Mouse (Mus musculus): ENCODE results near the gene Tspan4.
A peak's percentile ranks its signal among the peaks of the same experiment; 100 is the strongest.

Gene Tspan4

DNA sequence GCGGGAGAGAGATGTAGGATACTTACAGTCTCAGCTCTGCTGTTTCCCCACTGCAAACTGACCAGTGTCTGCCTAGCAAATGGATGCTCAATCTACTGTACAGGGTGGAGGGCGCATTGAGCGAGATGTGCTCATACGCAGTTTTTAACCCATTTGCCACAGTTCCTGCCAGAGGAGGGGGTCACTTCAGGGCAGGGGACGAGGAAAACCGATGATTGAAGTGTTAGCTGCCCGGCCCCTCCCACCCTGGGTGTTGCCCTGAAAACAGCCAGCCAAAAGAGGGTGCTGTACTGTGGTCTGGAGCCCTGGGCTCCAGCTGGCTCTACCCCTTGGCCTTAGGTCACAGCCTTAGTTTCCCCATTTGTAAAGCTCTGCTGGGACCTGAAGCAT is 1.9 kb downstream of the Tspan4 start:
- no peak for DNase-seq (ENCODE audit: low spot score in 2 of 2)

DNA sequence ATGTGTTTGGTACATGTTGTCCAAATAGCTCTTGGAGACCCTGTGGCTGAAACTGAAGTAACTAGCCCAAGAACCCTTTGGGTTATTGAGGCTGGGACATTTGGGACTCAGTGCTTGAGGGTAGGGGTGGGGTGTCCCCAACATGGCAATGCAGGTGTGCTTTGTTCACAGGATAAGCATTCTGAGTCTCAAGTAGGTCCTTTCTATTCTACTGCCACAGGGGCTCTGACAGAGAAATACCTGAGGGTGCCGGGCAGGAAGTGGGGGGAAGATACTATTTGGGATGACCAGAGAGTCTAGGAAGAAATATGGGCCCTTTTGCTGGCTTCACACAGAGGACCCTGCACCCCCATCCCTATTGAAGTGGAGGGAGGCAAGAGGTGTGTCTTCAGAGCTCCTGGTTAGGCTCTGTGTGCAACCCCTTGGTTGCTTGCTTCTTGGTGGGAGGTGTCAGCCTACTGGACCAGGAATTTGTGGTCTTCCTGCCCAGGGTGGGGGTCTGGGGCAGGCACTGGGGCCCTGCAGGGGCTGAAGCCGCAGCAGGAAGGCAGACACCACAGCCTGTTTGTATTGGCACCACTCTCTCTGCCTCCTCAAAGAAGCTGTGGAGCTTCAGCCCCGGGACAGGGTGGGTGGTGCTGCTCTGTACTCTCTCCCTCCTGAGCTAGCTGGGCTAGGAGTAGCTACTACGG is 2.7 kb downstream of the Tspan4 start:
- no peak for DNase-seq (ENCODE audit: low spot score in 2 of 2)

DNA sequence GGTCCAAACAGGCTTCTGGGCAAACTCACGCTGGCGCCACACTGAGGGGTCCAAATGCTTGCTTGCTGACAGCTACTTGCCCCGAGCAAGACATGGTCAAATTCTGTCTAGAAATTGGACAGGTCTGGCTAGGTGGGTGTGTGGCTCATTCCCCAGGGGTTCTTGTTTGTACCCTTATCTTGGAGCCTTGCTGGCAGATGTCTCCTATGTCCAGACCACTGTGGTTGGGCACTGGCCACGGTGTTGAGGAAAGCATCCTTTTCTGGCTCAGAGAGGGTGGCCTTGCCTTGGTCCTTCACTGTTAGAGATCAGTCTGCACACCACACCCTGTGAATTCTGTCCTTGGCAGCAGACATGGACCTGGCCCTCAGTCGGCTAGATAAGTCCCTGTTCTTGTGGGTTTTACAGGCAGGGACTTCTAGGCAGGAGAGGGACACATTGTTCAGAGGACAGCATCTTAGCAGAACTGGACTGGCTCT is 3.3 kb downstream of the Tspan4 start:
- no peak for DNase-seq (ENCODE audit: low spot score in 2 of 2)

DNA sequence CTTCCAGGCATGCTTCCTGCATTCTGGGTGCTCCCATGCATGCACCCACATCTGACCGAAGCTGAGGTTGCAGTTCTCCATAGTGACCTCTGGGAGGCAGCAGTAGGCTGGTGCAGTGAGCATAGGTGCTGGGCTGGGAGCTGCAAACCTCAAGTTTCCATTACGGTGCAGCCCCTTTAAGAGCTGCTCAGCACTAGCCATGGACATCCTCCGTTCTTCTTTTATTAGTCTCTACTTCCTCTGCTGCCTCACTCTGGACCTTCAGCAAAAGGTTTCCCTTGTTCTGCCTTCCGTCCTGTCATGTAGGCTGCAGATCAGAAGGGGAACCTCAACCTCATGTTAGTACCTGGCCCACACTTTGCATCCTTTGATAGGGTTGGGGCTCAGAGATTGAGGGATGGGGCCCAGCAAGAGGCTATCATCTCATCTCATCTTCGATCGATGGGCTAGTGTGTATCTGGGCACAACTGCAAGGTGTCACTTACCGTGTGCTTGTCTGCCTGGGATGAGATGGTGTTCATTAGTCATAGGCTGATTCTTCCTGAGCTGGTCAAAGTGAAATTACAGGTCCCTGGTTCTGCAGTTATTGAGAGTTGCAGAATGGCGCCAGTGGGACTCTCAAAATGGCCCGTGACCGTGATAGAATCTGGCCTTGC is 5.9 kb downstream of the Tspan4 start:
- peak; percentile 75 for DNase-seq (ENCODE audit: low spot score in 2 of 2)

DNA sequence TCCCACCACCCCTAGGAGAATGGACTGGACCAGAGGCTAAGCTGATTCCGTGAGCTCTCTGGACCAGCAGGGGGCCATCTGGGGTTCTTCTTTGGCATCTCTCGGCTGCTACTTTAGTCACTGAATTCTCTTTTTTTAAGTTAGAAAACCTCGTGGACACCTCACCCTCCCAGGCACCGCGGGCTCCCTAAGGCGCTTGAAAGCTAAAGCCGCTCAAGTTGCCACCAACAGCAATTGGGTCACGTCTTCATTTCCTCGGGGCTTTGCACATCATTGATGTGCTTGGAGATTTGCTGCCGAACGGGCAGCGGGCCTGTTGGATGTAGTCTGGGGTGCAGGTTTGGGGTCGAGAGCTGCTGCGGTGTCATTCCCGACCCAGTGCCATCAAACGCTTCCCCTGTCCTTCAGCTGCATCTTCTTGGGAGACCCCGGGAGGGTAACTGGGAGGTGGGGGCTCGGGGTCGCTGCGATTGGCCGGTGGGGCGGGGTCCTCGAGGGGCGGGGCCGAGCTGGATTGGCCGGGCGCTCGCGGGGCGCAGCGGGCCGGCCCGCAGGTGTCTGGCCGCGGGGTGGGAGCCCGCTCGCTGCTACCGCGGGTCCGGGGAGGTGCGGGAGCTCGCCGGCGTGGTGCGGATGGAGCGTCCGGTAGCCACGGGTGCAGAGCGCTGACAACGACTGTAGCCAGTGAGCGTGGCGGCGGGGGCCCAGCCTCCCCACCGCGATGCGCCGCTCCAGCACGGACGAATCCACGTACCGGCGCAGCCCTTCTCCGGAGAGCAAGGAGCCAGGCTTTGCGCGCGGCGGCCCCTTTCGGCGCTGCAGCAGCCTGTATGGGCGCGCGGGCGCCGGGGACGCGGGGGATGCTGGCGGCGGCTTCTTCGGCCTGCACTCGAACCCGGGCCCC is 6.7 kb downstream of the Tspan4 start:
- peak in 1 of 2 experiments; percentile 57 for DNase-seq (ENCODE audit: low spot score in 2 of 2)

DNA sequence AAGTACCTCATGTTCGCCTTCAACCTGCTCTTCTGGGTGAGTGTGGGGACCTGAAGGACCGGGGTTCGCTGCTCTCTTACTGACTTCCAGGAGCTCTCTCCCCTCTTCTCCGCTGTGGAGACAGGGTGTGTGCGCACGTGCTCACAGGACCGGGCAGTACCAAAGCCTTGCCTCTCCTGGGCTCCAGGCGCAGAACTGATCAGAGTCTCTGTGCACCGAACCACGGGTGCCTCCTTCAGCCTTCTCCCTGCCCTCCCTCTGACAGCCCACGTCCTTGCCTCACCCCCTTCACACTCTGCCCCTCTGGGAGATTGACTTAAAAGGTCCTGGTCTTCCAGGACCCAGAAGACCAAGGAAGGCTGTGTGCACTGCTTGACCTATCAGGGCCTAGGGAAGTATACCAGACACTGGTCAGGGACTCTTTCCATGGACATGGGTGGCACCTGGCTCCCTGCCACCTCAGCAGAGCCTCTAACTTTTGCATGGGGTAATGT is 7.5 kb downstream of the Tspan4 start:
- DNase-seq (ENCODE audit: low spot score in 2 of 2) = no peak

DNA sequence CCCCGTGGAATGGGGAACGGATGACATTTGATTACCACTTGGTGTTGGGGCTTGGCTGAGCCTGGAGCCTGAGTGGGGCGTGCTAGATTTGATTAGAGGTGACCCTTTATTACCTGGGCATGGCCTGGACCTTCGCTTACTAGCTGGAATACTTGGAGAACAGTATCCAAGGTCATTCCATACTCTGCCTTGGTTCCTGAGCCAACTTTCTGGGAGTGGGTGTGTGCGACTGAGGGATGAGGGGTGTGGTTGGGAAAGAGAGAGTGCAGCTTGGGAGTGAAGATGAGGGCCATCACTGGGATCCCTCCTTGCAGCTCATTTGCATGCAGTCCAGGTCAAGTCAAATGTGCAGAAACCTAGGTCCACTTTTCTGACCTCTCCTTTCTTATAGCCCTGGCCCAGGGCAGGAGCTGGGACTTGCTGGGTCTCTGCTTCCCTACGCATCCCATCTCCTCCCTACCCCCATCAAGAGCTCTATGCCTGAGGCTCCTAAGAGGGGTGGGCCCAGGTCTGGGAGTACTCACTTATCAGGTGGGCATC is 8.1 kb downstream of the Tspan4 start:
- no peak for DNase-seq (ENCODE audit: low spot score in 2 of 2)

DNA sequence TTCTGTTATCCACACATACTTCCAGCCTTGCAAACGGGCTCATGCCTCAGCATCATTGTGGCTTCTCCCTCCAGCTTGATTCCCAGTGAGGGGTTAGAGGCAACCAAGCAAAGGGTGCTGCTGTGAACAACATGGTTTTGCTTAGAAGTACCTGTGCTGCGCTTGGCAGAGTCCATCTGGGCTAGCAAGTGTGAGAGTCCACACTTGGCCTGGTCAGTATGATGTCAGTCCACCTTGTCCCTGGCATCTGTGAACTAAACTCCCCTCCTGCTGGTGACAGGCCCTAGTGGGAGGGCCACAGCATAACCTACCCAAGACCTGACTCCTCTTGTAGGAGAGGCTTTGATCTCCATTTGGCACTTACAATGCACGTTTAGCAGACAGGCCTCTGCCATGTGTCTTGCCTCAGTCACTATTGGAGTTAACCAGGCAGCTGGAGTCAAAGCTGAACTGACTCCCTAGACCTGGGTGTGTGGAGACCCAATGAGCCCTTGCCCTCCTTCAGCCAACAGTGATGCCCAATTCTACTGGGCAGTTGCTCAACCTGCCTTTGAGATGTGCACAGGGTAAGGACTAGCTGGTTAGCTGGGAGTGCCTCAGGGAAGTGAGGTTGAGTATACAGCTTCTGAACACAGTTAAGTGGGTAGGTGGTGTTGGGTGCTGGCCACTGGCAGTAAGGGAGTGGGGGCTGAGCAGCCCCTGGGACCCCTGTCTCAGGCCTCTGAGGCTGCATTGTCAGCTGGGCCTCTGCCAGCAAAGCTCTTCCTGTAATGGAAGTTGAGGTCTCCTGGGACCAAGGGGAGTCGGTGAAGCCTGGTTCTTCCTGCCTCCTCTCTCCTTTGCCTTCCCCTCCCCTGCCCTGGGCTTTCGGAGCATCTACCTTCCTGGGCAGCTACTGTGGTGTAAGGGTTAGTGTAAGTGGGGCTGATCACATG is 9.4 kb downstream of the Tspan4 start:
- DNase-seq (ENCODE audit: low spot score in 2 of 2) = no peak

DNA sequence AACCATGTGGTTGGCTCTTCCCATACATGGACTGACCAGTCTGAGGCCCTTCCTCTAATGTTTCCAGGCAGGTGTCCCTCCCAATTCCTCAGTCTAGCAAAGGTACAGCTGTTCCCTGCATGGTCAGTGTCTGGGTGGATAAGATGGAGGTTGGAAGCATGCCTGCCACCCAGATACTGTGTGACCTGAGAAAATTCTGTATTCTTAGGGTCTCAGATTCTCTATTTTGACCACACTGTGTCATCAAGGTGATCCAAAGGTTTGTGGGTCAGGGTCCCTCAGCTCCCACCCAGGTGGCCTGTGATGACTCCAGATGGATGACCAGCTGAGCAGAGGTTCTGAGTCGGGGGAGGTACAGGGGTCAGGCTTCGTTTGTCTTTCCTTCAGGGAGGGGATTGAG is 10.1 kb downstream of the Tspan4 start:
- DNase-seq (ENCODE audit: low spot score in 2 of 2) = no peak

DNA sequence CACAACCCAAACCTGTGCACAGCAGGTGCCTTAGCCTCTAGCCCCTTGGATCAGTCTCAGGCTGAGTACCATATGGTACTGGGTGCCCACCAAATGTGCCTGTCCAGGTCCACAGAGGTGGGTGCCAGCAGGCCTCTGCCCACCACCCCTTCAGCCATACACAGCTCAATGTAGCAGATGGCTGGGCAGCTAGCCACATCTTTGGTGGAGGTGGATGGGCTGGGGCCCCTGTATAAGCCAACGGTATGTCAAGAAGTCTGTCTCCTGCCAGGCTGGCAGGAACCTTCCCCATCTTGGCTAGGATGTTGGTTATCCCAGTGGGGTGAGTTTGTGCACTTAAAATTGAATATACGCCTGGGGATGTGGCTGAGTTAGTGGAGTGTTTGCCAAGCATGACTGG is 10.6 kb downstream of the Tspan4 start:
- DNase-seq (ENCODE audit: low spot score in 2 of 2) = no peak

DNA sequence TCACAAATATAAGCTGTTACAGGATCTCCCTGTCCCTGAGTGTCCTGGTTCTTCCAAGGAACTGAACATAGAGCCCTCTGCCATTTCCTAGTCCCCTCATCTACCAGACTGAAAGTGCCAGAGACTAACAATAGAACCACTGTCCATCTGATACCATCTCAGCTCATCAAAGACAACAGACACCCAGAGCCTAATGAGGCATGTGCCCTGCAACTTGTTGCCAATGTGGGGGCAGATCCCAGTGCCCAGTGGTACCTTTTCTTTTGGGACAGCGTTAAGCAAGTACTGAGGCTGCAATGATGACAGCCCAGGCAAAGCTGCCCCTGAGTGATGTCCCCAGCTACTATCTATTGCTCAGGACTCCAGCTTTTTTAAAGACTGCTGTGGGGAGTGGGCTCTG is 11.2 kb downstream of the Tspan4 start:
- DNase-seq (ENCODE audit: low spot score in 2 of 2) = no peak

DNA sequence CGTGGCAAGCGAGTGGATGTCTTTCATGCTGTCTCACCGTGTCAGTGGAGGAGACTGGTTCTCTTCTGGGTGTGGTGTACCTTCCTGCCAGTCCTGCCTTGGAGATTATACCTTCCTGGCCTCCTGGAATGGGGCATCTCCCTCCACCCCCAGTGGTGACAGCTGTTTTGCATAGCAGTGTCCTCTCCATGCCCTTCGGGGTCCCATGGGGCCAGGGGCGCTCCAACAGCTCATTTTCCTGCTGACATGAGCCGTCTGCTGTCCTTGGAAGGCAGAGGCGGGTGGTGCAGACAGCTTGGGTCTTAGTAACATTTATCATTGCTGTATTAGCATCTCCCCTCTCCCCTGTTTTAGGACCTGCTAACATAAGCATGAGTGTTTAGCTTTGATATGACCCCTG is 12.1 kb downstream of the Tspan4 start:
- DNase-seq (ENCODE audit: low spot score in 2 of 2) = no peak

DNA sequence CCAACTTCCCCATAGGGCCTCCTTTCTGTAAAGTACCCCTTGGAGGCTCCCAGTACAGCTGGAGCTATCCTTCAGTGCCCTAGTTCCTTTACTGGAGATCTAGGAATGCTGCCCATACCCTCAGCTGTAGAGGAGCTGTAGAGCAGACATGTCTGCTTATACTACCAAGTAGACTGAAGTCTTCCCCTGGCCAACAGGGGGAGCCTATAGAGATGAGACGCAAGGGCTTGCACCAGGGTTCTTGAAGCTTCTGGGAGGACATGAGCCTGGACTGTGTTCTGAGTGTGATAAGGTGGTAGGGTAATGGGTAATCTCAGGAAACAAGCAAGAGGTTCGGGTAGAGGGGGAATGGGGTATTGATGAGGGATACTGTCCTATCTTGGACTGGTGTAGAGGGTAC is 16.1 kb downstream of the Tspan4 start:
- DNase-seq (ENCODE audit: low spot score in 2 of 2) = no peak

DNA sequence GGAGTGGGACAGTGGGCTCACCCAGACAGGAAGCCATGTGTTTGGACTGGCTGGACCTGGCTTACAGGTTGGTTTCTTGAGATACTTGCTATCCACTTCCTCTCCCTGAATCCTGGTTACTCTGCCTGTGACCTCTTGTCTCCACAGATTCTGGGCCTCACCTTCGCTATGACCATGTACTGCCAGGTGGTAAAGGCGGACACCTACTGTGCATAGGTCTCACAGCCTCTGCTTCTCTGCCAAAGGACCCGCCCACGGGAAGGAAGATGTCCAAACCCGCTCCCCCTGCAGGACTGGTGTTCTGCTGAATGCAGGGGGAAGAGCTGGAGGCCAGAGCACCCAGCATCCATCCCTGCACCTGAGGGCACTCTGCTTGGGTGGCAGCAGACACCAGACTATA is 17.7 kb downstream of the Tspan4 start:
- no peak for DNase-seq (ENCODE audit: low spot score in 2 of 2)

DNA sequence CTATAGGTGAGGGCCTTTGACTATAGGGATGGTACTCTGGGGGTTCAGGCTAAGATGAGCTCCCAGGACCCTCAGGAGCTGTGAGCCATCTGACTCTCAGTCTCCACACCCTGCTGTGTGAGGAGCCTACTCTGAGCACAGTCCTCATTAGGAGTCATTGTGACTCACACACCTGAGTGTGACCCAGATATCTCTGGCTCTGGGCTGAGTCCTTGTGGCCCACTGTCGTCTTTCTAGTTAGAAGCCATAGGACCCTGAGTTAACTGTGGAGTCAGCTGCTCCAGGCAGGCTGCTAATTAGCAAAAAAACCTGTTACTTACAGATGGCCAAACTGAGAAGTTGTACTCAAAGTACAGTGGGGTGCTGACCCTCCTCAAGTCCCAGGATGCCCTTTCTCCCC is 18.7 kb downstream of the Tspan4 start:
- DNase-seq (ENCODE audit: low spot score in 2 of 2) = no peak

DNA sequence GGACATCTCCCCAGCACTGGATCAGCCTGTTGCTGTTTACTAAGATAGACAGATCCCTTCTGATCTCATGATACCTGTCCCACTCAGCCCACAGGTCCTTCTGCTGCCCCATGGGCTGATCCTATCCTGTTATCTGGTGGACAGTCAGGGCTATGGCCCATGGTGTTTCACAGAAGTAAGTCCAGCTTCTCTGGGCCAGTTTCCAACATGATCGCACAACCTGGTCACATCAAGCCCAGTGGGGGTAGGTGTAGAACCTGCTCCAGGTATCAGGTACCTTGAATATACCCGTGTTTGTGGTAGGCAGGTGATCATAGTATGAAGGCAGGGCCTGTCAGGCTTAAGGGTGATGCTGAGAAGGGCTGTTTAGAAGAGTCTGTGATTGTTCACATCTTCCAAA is 20.3 kb downstream of the Tspan4 start:
- DNase-seq (ENCODE audit: low spot score in 2 of 2) = no peak

DNA sequence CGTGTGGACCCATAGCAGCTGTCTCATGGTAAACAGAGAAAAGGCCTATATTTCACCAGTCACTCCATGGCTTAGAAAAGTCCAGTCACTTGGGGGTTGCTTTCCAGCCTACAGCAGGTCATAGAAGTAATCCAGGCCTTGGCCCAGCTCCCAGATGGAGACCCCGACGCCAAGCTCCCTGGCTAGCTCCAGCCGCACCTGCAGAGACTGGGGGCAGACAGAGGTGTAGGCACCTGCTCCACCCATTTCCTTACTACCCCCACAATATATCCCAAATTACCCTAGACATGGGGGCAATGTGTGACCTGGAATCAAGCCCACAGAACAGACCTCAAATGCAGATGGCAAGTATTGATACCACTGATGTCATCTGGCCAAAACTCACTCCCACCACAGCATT is 20.9 kb downstream of the Tspan4 start:
- no peak for DNase-seq (ENCODE audit: low spot score in 2 of 2)

DNA sequence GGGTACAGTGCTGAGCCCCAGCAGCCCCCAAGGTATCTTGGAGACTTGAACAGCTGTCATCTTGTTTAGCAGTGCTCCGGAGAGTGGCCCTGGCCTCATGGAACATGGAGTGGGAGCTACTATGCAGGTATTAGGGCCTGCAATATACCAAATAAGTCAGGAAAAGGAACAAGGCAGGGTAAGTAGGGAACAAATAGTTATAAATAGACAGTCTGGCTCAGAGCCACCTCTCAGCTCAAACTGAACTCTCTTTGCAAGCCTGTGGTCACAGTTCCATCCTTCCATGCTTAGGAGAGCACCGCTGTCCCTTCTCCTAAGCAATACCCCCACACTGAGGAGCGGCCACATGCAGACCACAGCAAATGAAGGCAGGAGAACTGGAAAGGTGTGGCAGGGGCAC is 22.6 kb downstream of the Tspan4 start:
- no peak for DNase-seq (ENCODE audit: low spot score in 2 of 2)

DNA sequence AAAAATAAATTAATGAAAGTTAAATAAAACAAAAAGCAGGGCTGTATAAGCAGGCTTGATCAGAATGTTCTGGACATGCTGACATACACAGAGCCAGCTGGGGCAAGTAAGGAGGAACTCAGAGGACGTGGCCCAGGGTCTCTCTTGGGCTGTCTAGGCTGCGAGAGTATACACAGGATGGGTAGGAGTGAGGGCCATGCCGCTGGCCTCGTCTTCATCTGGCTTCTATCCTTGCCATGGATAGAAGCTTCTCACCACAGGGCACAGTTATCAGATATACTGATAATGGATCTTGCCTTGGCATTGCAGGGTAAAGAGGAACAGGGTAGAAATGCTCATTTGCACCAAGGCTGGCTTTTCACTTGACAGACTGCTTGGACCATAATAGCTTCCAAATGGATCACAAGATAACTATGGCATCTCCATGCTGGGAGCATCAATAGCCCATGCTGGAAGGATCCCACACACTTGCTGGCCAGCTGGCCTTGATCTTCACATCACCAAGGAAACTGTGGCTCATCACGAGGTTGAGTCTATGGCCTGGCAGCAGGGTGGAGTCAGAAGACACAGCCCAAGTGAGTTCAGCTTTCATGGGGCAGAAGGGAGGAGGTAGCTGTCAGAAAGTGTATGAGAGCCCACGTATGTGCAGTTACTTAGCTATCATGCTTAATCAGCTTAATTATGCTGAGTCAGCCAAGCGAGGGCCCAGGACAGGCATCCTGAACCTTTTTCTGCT is 26.9 kb downstream of the Tspan4 start:
- no peak for DNase-seq (ENCODE audit: low spot score in 2 of 2)

DNA sequence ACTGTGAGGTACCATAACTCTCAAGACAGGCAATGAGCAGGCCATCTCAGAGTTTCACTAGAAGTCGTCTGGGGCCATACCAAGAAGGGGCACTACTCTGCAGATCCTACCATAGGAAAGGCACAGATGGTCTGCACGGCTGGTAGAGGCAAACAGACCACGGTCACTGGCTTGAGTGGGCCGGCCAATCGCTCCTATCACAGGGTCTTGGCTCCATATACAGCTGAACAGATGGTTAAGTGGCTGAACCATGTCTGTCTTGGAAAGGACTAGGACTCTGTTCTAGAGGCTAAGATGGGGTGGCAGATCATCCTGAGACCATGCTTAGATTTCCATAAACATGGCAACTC is 27.5 kb downstream of the Tspan4 start:
- DNase-seq (ENCODE audit: low spot score in 2 of 2) = no peak

DNA sequence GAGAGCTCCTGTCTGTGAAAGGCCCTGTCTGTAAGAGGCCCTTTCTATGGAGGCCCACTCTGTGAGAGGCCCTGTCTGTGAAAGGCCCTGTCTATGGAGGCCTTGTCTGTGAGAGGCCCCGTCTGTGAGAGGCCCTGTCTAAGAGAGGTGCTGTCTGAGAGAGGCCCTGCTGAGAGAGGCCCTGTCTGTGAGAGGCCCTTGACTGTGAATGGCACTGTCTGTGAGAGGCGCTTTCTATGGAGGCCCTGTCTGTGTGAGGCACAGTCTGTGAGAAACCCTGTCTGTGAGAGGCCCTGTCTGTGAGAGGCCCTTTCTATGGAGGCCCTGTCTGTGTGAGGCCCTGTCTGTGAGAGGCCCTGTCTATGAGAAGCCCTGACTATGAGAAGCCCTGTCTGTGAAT is 31.2 kb downstream of the Tspan4 start:
- no peak for DNase-seq (ENCODE audit: low spot score in 2 of 2)

Measured in right cerebral cortex, adult 2 months (tissue).